Mouse (Mus musculus) ES-Bruce4 (cell line): ENCODE data around the gene Paxbp1.

Experiments
- CTCF ChIP-seq: IDR thresholded peaks from one replicate; pipeline ENCODE4 v1.8.1; 2011; ENCODE audit warnings: low read depth, low read length
- EP300 ChIP-seq: IDR thresholded peaks from 2 replicates; pipeline ENCODE4 v1.6.1; 2011; ENCODE audit warnings: low read depth, low read length; ENCODE audit not compliant: insufficient read depth

DNA sequence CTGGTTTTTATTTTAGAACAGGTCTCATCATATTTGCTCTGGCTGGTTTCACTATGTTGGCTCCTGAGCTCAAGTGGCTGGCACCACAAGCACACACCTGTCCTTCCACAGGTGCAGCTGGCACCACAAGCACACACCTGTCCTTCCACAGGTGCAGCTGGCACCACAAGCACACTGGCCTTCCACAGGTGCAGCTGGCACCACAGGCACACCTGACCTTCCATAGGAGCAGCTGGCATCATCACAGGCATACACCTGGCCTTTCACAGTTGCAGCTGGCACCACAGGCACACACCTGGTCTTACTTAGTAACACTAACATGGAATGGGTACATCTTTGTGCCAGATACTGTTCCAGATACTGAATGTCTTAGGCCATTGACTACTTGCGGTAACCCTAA lies 22.8 kb upstream of the Paxbp1 start:
- TF ChIP-seq EP300 (no peak), CTCF (no peak)
